Mouse (Mus musculus) cerebellum, adult (tissue): Measurements from ENCODE around the gene Ctu2.
A peak's percentile ranks its signal among the peaks of the same experiment; 100 is the strongest.

Experiments
- ATAC-seq: cut with Nextera tagmentation; 2 replicates; pipeline ENCODE4 v1.9.2; 2017; ENCODE audit warnings: mild to moderate bottlenecking, moderate library complexity, mixed read lengths; ENCODE audit not compliant: insufficient number of reproducible peaks, low FRiP score, low TSS enrichment

The Ctu2 gene

GRCm38 (mm10) chr8:122444058-122444748, 31.7 kb upstream of the Ctu2 start:
- ATAC-seq: no peak

GRCm38 (mm10) chr8:122445203-122445602, 30.7 kb upstream of the Ctu2 start:
- no peak for ATAC-seq

GRCm38 (mm10) chr8:122451161-122451703, 24.7 kb upstream of the Ctu2 start:
- ATAC-seq: no peak

GRCm38 (mm10) chr8:122452154-122452553, 23.8 kb upstream of the Ctu2 start:
- ATAC-seq: no peak

GRCm38 (mm10) chr8:122454409-122454808, 21.5 kb upstream of the Ctu2 start:
- no peak for ATAC-seq

GRCm38 (mm10) chr8:122457171-122457570, 18.8 kb upstream of the Ctu2 start:
- ATAC-seq: no peak

- ATAC-seq: no peak
Measured at GRCm38 (mm10) chr8:122459218-122459900, 16.6 kb upstream of the Ctu2 start.

- ATAC-seq: no peak
Measured at GRCm38 (mm10) chr8:122459990-122460389, 16.0 kb upstream of the Ctu2 start.

- ATAC-seq: peak; percentile 69; the same call in 1 of the 2 replicates
Measured at GRCm38 (mm10) chr8:122460524-122461472, 15.1 kb upstream of the Ctu2 start, which contains the start of gene Snai3. Gene Snai3 (minus strand): TSS chr8:122460733.

- ATAC-seq: no peak
Measured at GRCm38 (mm10) chr8:122461473-122462148, 14.3 kb upstream of the Ctu2 start.

- no peak for ATAC-seq
Measured at GRCm38 (mm10) chr8:122462510-122462909, 13.4 kb upstream of the Ctu2 start.

GRCm38 (mm10) chr8:122463651-122464640, 12.0 kb upstream of the Ctu2 start:
- no peak for ATAC-seq

- ATAC-seq: no peak
Measured at GRCm38 (mm10) chr8:122464985-122465384, 11.0 kb upstream of the Ctu2 start.

GRCm38 (mm10) chr8:122467816-122468215, 8.1 kb upstream of the Ctu2 start:
- no peak for ATAC-seq

- no peak for ATAC-seq
Measured at GRCm38 (mm10) chr8:122469407-122469806, 6.5 kb upstream of the Ctu2 start.

- no peak for ATAC-seq
Measured at GRCm38 (mm10) chr8:122469965-122470364, 6.0 kb upstream of the Ctu2 start.

- no peak for ATAC-seq
Measured at GRCm38 (mm10) chr8:122470691-122471090, 5.3 kb upstream of the Ctu2 start.

- no peak for ATAC-seq
Measured at GRCm38 (mm10) chr8:122473911-122474421, 2.0 kb upstream of the Ctu2 start.
